In genomic region chr7:64424861-64425260, GRCm38 (mm10) we compare ENCODE assay signal across 11 mouse cellular contexts. TPM values are rescaled to one million over a fixed set of nuclear protein-coding genes. Genes with fewer than 3 reads are reported as not detected.
A peak's percentile ranks its signal among the peaks of the same experiment; 100 is the strongest.
DNase-seq lines count a peak whose midpoint lies in the region; ATAC-seq and TF ChIP-seq lines count a peak whose summit lies in the region.
"Had no signal": no experiment of that assay in that cellular context is flagged by ENCODE, and none has a peak within 500 bp of the region (broad histone marks: within the 10 kb centered on the region; RNA-seq: fewer than 3 reads in every experiment).

No protein-coding gene starts in this region.

- ATAC-seq in midbrain, postnatal 0 days (ENCODE audit: low FRiP score), result no peak; the same call in 1 of the 2 replicates
- ATAC-seq in midbrain, embryonic 16.5 days, result no peak
- no peak for ATAC-seq in heart, embryonic 12.5 days (ENCODE audit: insufficient number of reproducible peaks, low FRiP score)

- no peak overlapping the region; the same call in 1 of the 2 replicates for H3K9ac ChIP-seq in midbrain, postnatal 0 days (replicated peaks; ENCODE audit: low read length, poor library complexity, severe bottlenecking)
- H3K9ac ChIP-seq in midbrain, embryonic 16.5 days (ENCODE audit: low read depth, low read length), result no peak overlapping the region
- H3K9ac ChIP-seq in heart, embryonic 12.5 days, result no peak overlapping the region
- H3K9ac ChIP-seq: embryonic facial prominence, embryonic 12.5 days; heart, embryonic 15.5 days had no signal

- H3K27me3 ChIP-seq in kidney, adult 2 months (replicated peaks; ENCODE audit: control insufficient read depth, insufficient read depth, low read length), result no peaks in the 10 kb centered on the region
- H3K27me3 ChIP-seq in midbrain, postnatal 0 days (ENCODE audit: insufficient read depth, low read length), result no peaks in the 10 kb centered on the region
- H3K27me3 ChIP-seq in midbrain, embryonic 16.5 days (ENCODE audit: control insufficient read depth, insufficient read depth, low read depth, low read length), result no peaks in the 10 kb centered on the region
- H3K27me3 ChIP-seq in heart, embryonic 12.5 days (replicated peaks), result no peaks in the 10 kb centered on the region
- H3K27me3 ChIP-seq: embryonic facial prominence, embryonic 12.5 days; heart, embryonic 15.5 days had no signal

- no peak overlapping the region for H3K4me2 ChIP-seq in midbrain, postnatal 0 days (ENCODE audit: low read depth, low read length, poor library complexity, severe bottlenecking)
- H3K4me2 ChIP-seq in midbrain, embryonic 16.5 days (ENCODE audit: low read length), result no peak overlapping the region
- H3K4me2 ChIP-seq in heart, embryonic 12.5 days, result no peak overlapping the region
- H3K4me2 ChIP-seq: embryonic facial prominence, embryonic 12.5 days; heart, embryonic 15.5 days had no signal

- no peaks in the 10 kb centered on the region for H3K9me3 ChIP-seq in midbrain, postnatal 0 days (ENCODE audit: low read length)
- H3K9me3 ChIP-seq in midbrain, embryonic 16.5 days (replicated peaks; ENCODE audit: control insufficient read depth, low read length, poor library complexity, severe bottlenecking), result no peaks in the 10 kb centered on the region
- no peaks in the 10 kb centered on the region for H3K9me3 ChIP-seq in heart, embryonic 12.5 days (replicated peaks)
- H3K9me3 ChIP-seq: embryonic facial prominence, embryonic 12.5 days; heart, embryonic 15.5 days had no signal

- peak; percentile 38 for TF ChIP-seq CTCF in kidney, adult 2 months (conservative IDR thresholded peaks at IDR 0.05; ENCODE audit: insufficient read depth, insufficient read length, low read depth, low read length)
- peak; percentile 71 for TF ChIP-seq CTCF in midbrain, postnatal 0 days (IDR thresholded peaks at IDR 0.05)

- H3K36me3 ChIP-seq in kidney, adult 2 months (ENCODE audit: control insufficient read depth, insufficient read depth, low read length), result no peaks in the 10 kb centered on the region
- H3K36me3 ChIP-seq in midbrain, postnatal 0 days (ENCODE audit: insufficient read depth, low read length), result no peaks in the 10 kb centered on the region
- H3K36me3 ChIP-seq in midbrain, embryonic 16.5 days (ENCODE audit: control insufficient read depth, insufficient read depth, low read length), result no peaks in the 10 kb centered on the region
- no peaks in the 10 kb centered on the region for H3K36me3 ChIP-seq in heart, embryonic 12.5 days
- H3K36me3 ChIP-seq: embryonic facial prominence, embryonic 12.5 days; heart, embryonic 15.5 days had no signal

- H3K27ac ChIP-seq in kidney, adult 2 months (ENCODE audit: insufficient read depth, low read depth, low read length), result no peak overlapping the region
- no peak overlapping the region for H3K27ac ChIP-seq in midbrain, postnatal 0 days (ENCODE audit: low read depth, low read length)
- no peak overlapping the region for H3K27ac ChIP-seq in midbrain, embryonic 16.5 days (ENCODE audit: low read length)
- H3K27ac ChIP-seq in heart, embryonic 12.5 days (ENCODE audit: poor library complexity, severe bottlenecking), result no peak overlapping the region
- H3K27ac ChIP-seq: embryonic facial prominence, embryonic 12.5 days; heart, embryonic 15.5 days had no signal

- TF ChIP-seq POLR2A in kidney, adult 2 months (IDR thresholded peaks at IDR 0.05; ENCODE audit: low read depth, low read length), result no peak

- DNase-seq in kidney, adult 2 months, result peak; percentile 12
- DNase-seq in kidney, adult 18-20 months, result no peak
- peak; percentile 55 for DNase-seq in midbrain, postnatal 0 days (ENCODE audit: low spot score)
- DNase-seq in cerebellum, adult 9-11 months, result peak; percentile 58
- no peak for DNase-seq in thymus, adult 18-20 months
- DNase-seq: adrenal gland, postnatal 10 days; layer of hippocampus, adult 9-11 months had no signal

- H3K4me1 ChIP-seq in kidney, adult 2 months (ENCODE audit: control insufficient read depth, insufficient read depth, low read length), result no peaks in the 10 kb centered on the region
- H3K4me1 ChIP-seq in midbrain, postnatal 0 days (ENCODE audit: insufficient read depth, low read length), result no peaks in the 10 kb centered on the region
- no peaks in the 10 kb centered on the region for H3K4me1 ChIP-seq in midbrain, embryonic 16.5 days (ENCODE audit: control insufficient read depth, insufficient read depth, low read length)
- no peaks in the 10 kb centered on the region for H3K4me1 ChIP-seq in heart, embryonic 12.5 days (replicated peaks)
- H3K4me1 ChIP-seq: embryonic facial prominence, embryonic 12.5 days; heart, embryonic 15.5 days had no signal

- 63% methylated on average over 5 of the region's 5 CpGs for WGBS in kidney, adult 2 months
- WGBS in midbrain, postnatal 0 days, result 68% methylated on average over 5 of the region's 5 CpGs
- 61% methylated on average over 5 of the region's 5 CpGs for WGBS in midbrain, embryonic 16.5 days
- WGBS in heart, embryonic 12.5 days, result 58% methylated on average over 5 of the region's 5 CpGs

- no peak overlapping the region for H3K4me3 ChIP-seq in kidney, adult 2 months (ENCODE audit: insufficient read depth, low read depth, low read length)
- no peak overlapping the region for H3K4me3 ChIP-seq in midbrain, postnatal 0 days (ENCODE audit: low read depth, low read length)
- no peak overlapping the region for H3K4me3 ChIP-seq in midbrain, embryonic 16.5 days (ENCODE audit: low read depth, low read length)
- no peak overlapping the region for H3K4me3 ChIP-seq in heart, embryonic 12.5 days
- H3K4me3 ChIP-seq: embryonic facial prominence, embryonic 12.5 days; heart, embryonic 15.5 days had no signal

RNA-seq across cellular contexts. Expression of gene Mcee, which starts 32.5 kb away (rescaled TPM):
- 77.6 and 106 TPM in 2 replicates for polyA plus RNA-seq in kidney, adult 2 months (2012; rRNA removed)
- 12.2 and 14.7 TPM in 2 replicates for total RNA-seq in midbrain, postnatal 0 days (2014; rRNA removed)
- polyA plus RNA-seq in midbrain, postnatal 0 days (2015; fragmentation: Nextera tagmentation; extraction: Ambion mirVana), result 43.6 and 44.2 TPM in 2 replicates
- 36.7 and 43.8 TPM in 2 replicates for polyA plus RNA-seq in midbrain, embryonic 16.5 days (2015; fragmentation: Nextera tagmentation; extraction: Ambion mirVana)
- polyA plus RNA-seq in heart, embryonic 12.5 days (2016; fragmentation: Nextera tagmentation; extraction: Ambion mirVana), result 91.0 and 95.2 TPM in 2 replicates

RNA-seq across cellular contexts. Expression of gene Mphosph10, which starts 32.8 kb away (rescaled TPM):
- 0.95 and 1.5 TPM in 2 replicates for polyA plus RNA-seq in kidney, adult 2 months (2012; rRNA removed)
- 5.4 and 10.1 TPM in 2 replicates for total RNA-seq in midbrain, postnatal 0 days (2014; rRNA removed)
- polyA plus RNA-seq in midbrain, postnatal 0 days (2015; fragmentation: Nextera tagmentation; extraction: Ambion mirVana), result 19.2 and 20.3 TPM in 2 replicates
- polyA plus RNA-seq in midbrain, embryonic 16.5 days (2015; fragmentation: Nextera tagmentation; extraction: Ambion mirVana), result 22.6 and 28.3 TPM in 2 replicates
- 27.8 and 30.9 TPM in 2 replicates for polyA plus RNA-seq in heart, embryonic 12.5 days (2016; fragmentation: Nextera tagmentation; extraction: Ambion mirVana)

RNA-seq across cellular contexts. Expression of gene Fan1, which starts 51.0 kb away (rescaled TPM):
- polyA plus RNA-seq in kidney, adult 2 months (2012; rRNA removed), result 2.8 and 3.2 TPM in 2 replicates
- 6.5 and 11.9 TPM in 2 replicates for total RNA-seq in midbrain, postnatal 0 days (2014; rRNA removed)
- 3.8 and 4.7 TPM in 2 replicates for polyA plus RNA-seq in midbrain, postnatal 0 days (2015; fragmentation: Nextera tagmentation; extraction: Ambion mirVana)
- polyA plus RNA-seq in midbrain, embryonic 16.5 days (2015; fragmentation: Nextera tagmentation; extraction: Ambion mirVana), result 5.1 and 7.1 TPM in 2 replicates
- 5.0 and 5.7 TPM in 2 replicates for polyA plus RNA-seq in heart, embryonic 12.5 days (2016; fragmentation: Nextera tagmentation; extraction: Ambion mirVana)

Comparison
In these comparisons a context has a peak if more than half of its experiments do, and no peak if none do; other contexts are left out.
1. DNase-seq: peak in kidney, adult 2 months (single experiment), midbrain, postnatal 0 days (single experiment) and cerebellum, adult 9-11 months (single experiment); none in kidney, adult 18-20 months (single experiment) and thymus, adult 18-20 months (0 of 2).